Mouse (Mus musculus) CH12.LX (cell line): ENCODE measurements at regions not wholly inside any gene's neighbourhood (a gene's known extent, or its start where the extent isn't known, plus 50 kb on each side); places are given as distances from the start of the nearest gene placed in this dataset.

Experiments used
- DNase-seq: peaks from one replicate; pipeline ENCODE4 v3.0.0-alpha.2; 2013; ENCODE audit errors: extremely low read depth
- H3K27ac ChIP-seq: 2 replicates; pipeline ENCODE4 v1.5.1; 2012; ENCODE audit warnings: low read depth, mild to moderate bottlenecking, control low read depth, moderate library complexity; ENCODE audit not compliant: insufficient read depth
- H3K27me3 ChIP-seq: replicated peaks from 2 replicates; pipeline ENCODE3; 2012; ENCODE audit warnings: inconsistent platforms
- H3K36me3 ChIP-seq, 2 experiments: replicated peaks in 1 of 2; 2 replicates each; pipeline versions ENCODE3 to v1.6.1; 2012; ENCODE audit warnings: inconsistent platforms in 1 of 2, low read length in 1 of 2, mild to moderate bottlenecking in 1 of 2, mixed read lengths in 1 of 2, moderate library complexity in 1 of 2; ENCODE audit not compliant: control insufficient read depth in 1 of 2, insufficient read depth in 1 of 2
- H3K4me1 ChIP-seq, 2 experiments: 2 replicates each; pipeline ENCODE4 v1.6.1; 2012; ENCODE audit warnings: inconsistent platforms in 1 of 2, moderate library complexity in 1 of 2; ENCODE audit not compliant: insufficient read depth in 2 of 2, control insufficient read depth in 1 of 2
- H3K4me2 ChIP-seq: 2 replicates; pipeline ENCODE4 v1.6.1; 2012; ENCODE audit warnings: low read depth, mild to moderate bottlenecking, control low read depth; ENCODE audit not compliant: poor library complexity, insufficient read depth, severe bottlenecking
- H3K4me3 ChIP-seq, 3 experiments: fragments of 150-350 bp in 1 of 3; sonication (generic) in 1 of 3; replicated peaks in 1 of 3; 2 replicates each; pipeline versions ENCODE3 to v1.5.1; 2011 to 2012; ENCODE audit warnings: low read depth in 2 of 3, low read length in 2 of 3, mild to moderate bottlenecking in 2 of 3, moderate library complexity in 2 of 3, control low read depth in 1 of 3, improper control_type of control experiment in 1 of 3, inconsistent platforms in 1 of 3, mixed read lengths in 1 of 3; ENCODE audit not compliant: poor library complexity in 1 of 3
- H3K79me2 ChIP-seq: replicated peaks from 2 replicates; pipeline ENCODE4 v1.6.1; 2012; ENCODE audit warnings: mild to moderate bottlenecking, moderate library complexity; ENCODE audit not compliant: control insufficient read depth, poor library complexity, insufficient read depth, severe bottlenecking; ENCODE audit errors: extremely low read depth
- H3K9ac ChIP-seq: 2 replicates; pipeline ENCODE4 v1.6.1; 2012; ENCODE audit warnings: low read depth, mild to moderate bottlenecking, control low read depth, moderate library complexity; ENCODE audit not compliant: insufficient read depth
- H3K9me3 ChIP-seq: replicated peaks from 2 replicates; pipeline ENCODE3; 2012; ENCODE audit warnings: low read length, inconsistent platforms, mixed read lengths
- BHLHE40 ChIP-seq: IDR thresholded peaks from 2 replicates; pipeline ENCODE4 v1.6.1; 2011; ENCODE audit warnings: mild to moderate bottlenecking, low read depth, low read length, improper control_type of control experiment
- CHD1 ChIP-seq: IDR thresholded peaks from 2 replicates; pipeline ENCODE4 v1.6.1; 2012; ENCODE audit warnings: low read depth, low read length, improper control_type of control experiment, inconsistent platforms
- EP300 ChIP-seq: IDR thresholded peaks from 2 replicates; pipeline ENCODE4 v1.6.1; 2011; ENCODE audit warnings: low read length, improper control_type of control experiment
- ETS1 ChIP-seq: conservative IDR thresholded peaks from 2 replicates; pipeline ENCODE4 v1.6.1; 2012; ENCODE audit warnings: low read depth, mild to moderate bottlenecking, inconsistent platforms, low read length, improper control_type of control experiment, moderate library complexity
- HCFC1 ChIP-seq: IDR thresholded peaks from 2 replicates; pipeline ENCODE4 v1.6.1; 2012; ENCODE audit warnings: low read depth, mild to moderate bottlenecking, inconsistent platforms, low read length, improper control_type of control experiment
- IRF4 ChIP-seq: IDR thresholded peaks from 2 replicates; pipeline ENCODE4 v1.6.1; 2014; ENCODE audit warnings: low read depth, mild to moderate bottlenecking, inconsistent platforms, low read length, improper control_type of control experiment
- JUN ChIP-seq: IDR thresholded peaks from 2 replicates; pipeline ENCODE4 v1.6.1; 2011; ENCODE audit warnings: low read depth, mild to moderate bottlenecking, low read length, improper control_type of control experiment, moderate library complexity; ENCODE audit not compliant: insufficient read depth
- JUND ChIP-seq: conservative IDR thresholded peaks from 2 replicates; pipeline ENCODE4 v1.6.1; 2011; ENCODE audit warnings: low read depth, low read length, improper control_type of control experiment
- MAZ ChIP-seq: IDR thresholded peaks from 2 replicates; pipeline ENCODE4 v1.6.1; 2012; ENCODE audit warnings: low read depth, mild to moderate bottlenecking, inconsistent platforms, low read length, improper control_type of control experiment, moderate library complexity
- MXI1 ChIP-seq: IDR thresholded peaks from 2 replicates; pipeline ENCODE4 v1.6.1; 2011; ENCODE audit warnings: mild to moderate bottlenecking, low read depth, low read length, improper control_type of control experiment
- MYC ChIP-seq: IDR thresholded peaks from 2 replicates; pipeline ENCODE4 v1.6.1; 2011; ENCODE audit warnings: low read depth, mild to moderate bottlenecking, improper control_type of control experiment, low read length
- NELFE ChIP-seq: IDR thresholded peaks from 2 replicates; pipeline ENCODE4 v1.6.1; 2011; ENCODE audit warnings: low read depth, low read length, improper control_type of control experiment
- SMC3 ChIP-seq: IDR thresholded peaks from 2 replicates; pipeline ENCODE4 v1.6.1; 2011; ENCODE audit warnings: low read depth, low read length, improper control_type of control experiment
- TCF12 ChIP-seq: IDR thresholded peaks from 2 replicates; pipeline ENCODE4 v1.6.1; 2014; ENCODE audit warnings: low read depth, mild to moderate bottlenecking, inconsistent platforms, low read length, improper control_type of control experiment
- UBTF ChIP-seq: IDR thresholded peaks from 2 replicates; pipeline ENCODE4 v1.6.1; 2012; ENCODE audit warnings: low read depth, mild to moderate bottlenecking, inconsistent platforms, low read length, improper control_type of control experiment, moderate library complexity
- ZMIZ1 ChIP-seq: IDR thresholded peaks from 2 replicates; pipeline ENCODE4 v1.6.1; 2012; ENCODE audit warnings: low read depth, mild to moderate bottlenecking, inconsistent platforms, low read length, improper control_type of control experiment
- ZNF384 ChIP-seq: IDR thresholded peaks from 2 replicates; pipeline ENCODE4 v1.6.1; 2012; ENCODE audit warnings: low read depth, low read length, improper control_type of control experiment, inconsistent platforms
- dilution Hi-C: fragments of 300-500 bp; cut with MboI; formaldehyde crosslinking; loops from 2 replicates; pipeline ENCODE4 v1.14.3; 2020; ENCODE audit warnings: low sequenced_read_pairs; ENCODE audit not compliant: extremely low pct_unique_long_range_greater_than_20kb, extremely low pct_ligation_motif_present
- in situ Hi-C: fragments of 300-500 bp; cut with MboI; formaldehyde crosslinking; loops from 3 replicates; pipeline ENCODE4 v1.14.3; 2019; ENCODE audit warnings: low sequenced_read_pairs, low pct_ligation_motif_present, low pct_unique_long_range_greater_than_20kb, mixed read lengths

- Histone ChIP-seq H3K4me1 (no peaks in the 10 kb centered on the region), H3K27me3 (no peaks in the 10 kb centered on the region), H3K4me2 (no peak overlapping the region), H3K4me3 (no peak overlapping the region)
- TF ChIP-seq MAZ: no peak
- TF ChIP-seq, all 38 proteins: peak for 0
- in situ Hi-C loops (no loop called here), dilution Hi-C loops (no loop called here)
- no peaks in the 10 kb centered on the region for H3K79me2 ChIP-seq
- no peaks in the 10 kb centered on the region for H3K36me3 ChIP-seq
- no peak overlapping the region for H3K9ac ChIP-seq
- DNase-seq: no peak
- H3K9me3 ChIP-seq: no peaks in the 10 kb centered on the region
- H3K27ac ChIP-seq: no peak overlapping the region
These were observed 513.9 kb upstream of the Gulo start for GRCm38 (mm10) chr14:66522856-66523400.

GRCm38 (mm10) chr14:66521836-66522629 is 513.0 kb upstream of the Gulo start:
- H3K4me2 ChIP-seq: no peak overlapping the region
- dilution Hi-C loops: no loop called here
- H3K27me3 ChIP-seq: no peaks in the 10 kb centered on the region
- no peak overlapping the region for H3K4me3 ChIP-seq
- no peak for DNase-seq
- in situ Hi-C loops: no loop called here
- no peaks in the 10 kb centered on the region for H3K79me2 ChIP-seq
- H3K9ac ChIP-seq: no peak overlapping the region
- H3K27ac ChIP-seq: no peak overlapping the region
- H3K4me1 ChIP-seq: no peaks in the 10 kb centered on the region
- H3K36me3 ChIP-seq: no peaks in the 10 kb centered on the region
- no peak for TF ChIP-seq EP300
- no peak for TF ChIP-seq SMC3
- no peak for TF ChIP-seq NELFE
- TF ChIP-seq ETS1: no peak
- TF ChIP-seq TCF12: no peak
- TF ChIP-seq ZMIZ1: no peak
- no peak for TF ChIP-seq CHD1
- TF ChIP-seq BHLHE40: no peak
- no peak for TF ChIP-seq HCFC1
- H3K9me3 ChIP-seq: no peaks in the 10 kb centered on the region

- no peaks in the 10 kb centered on the region for H3K36me3 ChIP-seq
- no peaks in the 10 kb centered on the region for H3K79me2 ChIP-seq
- no peak overlapping the region for H3K9ac ChIP-seq
- TF ChIP-seq MYC: no peak
- TF ChIP-seq JUND: peak; percentile 72
- peak; percentile 21; the same call in 1 of the 2 replicates for TF ChIP-seq JUN
- TF ChIP-seq MXI1: no peak
- peak; percentile 47; the same call in 1 of the 2 replicates for TF ChIP-seq EP300
- TF ChIP-seq ZNF384: no peak
- TF ChIP-seq TCF12: no peak
- no peak for TF ChIP-seq UBTF
- peak; percentile 72 for TF ChIP-seq IRF4
- TF ChIP-seq, all 38 proteins: peak for 4
- Histone ChIP-seq H3K27me3 (no peaks in the 10 kb centered on the region), H3K9me3 (peaks cover 3% of the 10 kb centered on the region), H3K4me1 (peaks cover 0 to 8% of the 10 kb centered on the region in 2 experiments; a peak in 2 of 4 replicates), H3K4me2 (no peak overlapping the region), H3K27ac (no peak overlapping the region), H3K4me3 (no peak overlapping the region)
- DNase-seq: no peak
- in situ Hi-C loops (no loop called here), dilution Hi-C loops (no loop called here)
These were observed 507.8 kb upstream of the Gulo start for GRCm38 (mm10) chr14:66516770-66517169.
